Mouse (Mus musculus): ENCODE results near the gene Zfp410.

GRCm38 (mm10) chr12:84284391-84284790 lies 32.3 kb upstream of the Zfp410 start:
- TF ChIP-seq CTCF (conservative IDR thresholded peaks at IDR 0.05; ENCODE audit: low read length): no peak
- no peak for TF ChIP-seq NANOG (IDR thresholded peaks at IDR 0.05; ENCODE audit: borderline replicate concordance, low read length)
